Mouse (Mus musculus): ENCODE measurements at regions not wholly inside any gene's neighbourhood (a gene's known extent, or its start where the extent isn't known, plus 50 kb on each side); places are given as distances from the start of the nearest gene placed in this dataset.

DNA sequence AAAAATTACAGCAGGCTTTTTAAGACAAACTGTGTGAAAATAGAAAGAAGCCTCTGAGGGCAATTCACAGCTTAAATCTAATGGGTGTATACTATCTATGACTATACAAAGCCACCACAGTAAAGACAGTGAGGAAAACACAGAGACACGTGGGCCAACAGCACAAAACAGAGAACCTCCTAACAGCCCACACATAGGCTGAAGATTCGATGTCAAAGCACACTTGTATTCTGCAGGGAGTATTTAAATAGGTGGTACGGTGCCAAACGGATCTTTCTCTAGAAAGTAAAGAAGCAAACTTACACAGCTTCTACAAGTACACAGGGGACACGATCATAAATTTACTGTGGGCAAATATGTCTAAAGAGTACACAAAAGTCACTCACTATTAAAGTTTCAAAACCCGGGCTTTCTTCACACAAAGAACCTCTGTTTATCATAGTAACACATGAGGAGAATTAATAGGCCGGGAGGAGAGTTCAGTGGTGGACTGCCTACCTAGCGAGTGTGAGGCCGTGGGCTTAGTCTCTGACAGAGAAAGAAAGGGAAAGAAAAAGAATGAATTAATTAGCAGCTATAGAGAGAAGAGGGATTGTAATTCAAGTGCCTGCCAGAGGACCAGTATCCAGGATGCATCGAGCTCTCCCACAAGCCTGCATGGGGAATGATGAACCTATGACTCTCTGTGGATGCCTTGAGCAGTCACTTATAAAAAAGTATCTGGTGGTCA is 317.7 kb upstream of the Nfe2l3 start:
- TF ChIP-seq CTCF (IDR thresholded peaks at IDR 0.05): no peak
- TF ChIP-seq EP300 (IDR thresholded peaks at IDR 0.05): no peak

Measured in lung, postnatal 0 days (tissue).